Mouse (Mus musculus): Measurements from ENCODE around the gene Palm3. TPM values are rescaled to one million over a fixed set of nuclear protein-coding genes. Genes with fewer than 3 reads are reported as not detected.
"Not testable (repeated sequence)": the region's sequence is repeated elsewhere in the genome, so short reads cannot be mapped to it uniquely, and the experiment has no call there.

Gene Palm3
- polyA plus RNA-seq, 1 experiment: 2.5 TPM

GRCm38 (mm10) chr8:83978200-83978599 lies 43.1 kb upstream of the Palm3 start:
- no peak for TF ChIP-seq CTCF (IDR thresholded peaks at IDR 0.05; ENCODE audit: extremely low read depth, insufficient read depth, low read length)
- TF ChIP-seq POLR2A (IDR thresholded peaks at IDR 0.05; ENCODE audit: extremely low read depth, insufficient read depth, low read length): no peak
- H3K4me3 ChIP-seq (ENCODE audit: insufficient read depth, low read length): no peak overlapping the region
- H3K4me1 ChIP-seq (ENCODE audit: control insufficient read depth, insufficient read depth, low read length): peaks cover 9% of the 10 kb centered on the region
- H3K27ac ChIP-seq (ENCODE audit: insufficient read depth, low read length): no peak overlapping the region

GRCm38 (mm10) chr8:83980250-83980649 lies 41.0 kb upstream of the Palm3 start:
- peaks cover 9% of the 10 kb centered on the region for H3K4me1 ChIP-seq (ENCODE audit: control insufficient read depth, insufficient read depth, low read length)
- no peak overlapping the region for H3K27ac ChIP-seq (ENCODE audit: insufficient read depth, low read length)
- no peak for TF ChIP-seq CTCF (IDR thresholded peaks at IDR 0.05; ENCODE audit: extremely low read depth, insufficient read depth, low read length)
- no peak overlapping the region for H3K4me3 ChIP-seq (ENCODE audit: insufficient read depth, low read length)

- Histone ChIP-seq H3K27ac (ENCODE audit: insufficient read depth, low read length) (no peak overlapping the region), H3K4me3 (ENCODE audit: insufficient read depth, low read length) (no peak overlapping the region), H3K4me1 (ENCODE audit: control insufficient read depth, insufficient read depth, low read length) (peaks cover 9% of the 10 kb centered on the region)
- TF ChIP-seq POLR2A (IDR thresholded peaks at IDR 0.05; ENCODE audit: extremely low read depth, insufficient read depth, low read length): no peak
- no peak for TF ChIP-seq CTCF (IDR thresholded peaks at IDR 0.05; ENCODE audit: extremely low read depth, insufficient read depth, low read length)
Observed at GRCm38 (mm10) chr8:83980845-83981244, 40.4 kb upstream of the Palm3 start.

- Histone ChIP-seq H3K27ac (ENCODE audit: insufficient read depth, low read length) (no peak overlapping the region), H3K4me3 (ENCODE audit: insufficient read depth, low read length) (no peak overlapping the region), H3K4me1 (ENCODE audit: control insufficient read depth, insufficient read depth, low read length) (peaks cover 9% of the 10 kb centered on the region)
- TF ChIP-seq CTCF (IDR thresholded peaks at IDR 0.05; ENCODE audit: extremely low read depth, insufficient read depth, low read length) (no peak), POLR2A (IDR thresholded peaks at IDR 0.05; ENCODE audit: extremely low read depth, insufficient read depth, low read length) (no peak)
Observed at GRCm38 (mm10) chr8:83981533-83981932, 39.7 kb upstream of the Palm3 start.

- Histone ChIP-seq H3K4me3 (ENCODE audit: insufficient read depth, low read length) (no peak overlapping the region), H3K27ac (ENCODE audit: insufficient read depth, low read length) (no peak overlapping the region), H3K4me1 (ENCODE audit: control insufficient read depth, insufficient read depth, low read length) (peaks cover 8% of the 10 kb centered on the region)
- TF ChIP-seq CTCF (IDR thresholded peaks at IDR 0.05; ENCODE audit: extremely low read depth, insufficient read depth, low read length): no peak
- no peak for TF ChIP-seq POLR2A (IDR thresholded peaks at IDR 0.05; ENCODE audit: extremely low read depth, insufficient read depth, low read length)
Observed at GRCm38 (mm10) chr8:83982449-83982848, 38.8 kb upstream of the Palm3 start.

GRCm38 (mm10) chr8:83983222-83983621 lies 38.0 kb upstream of the Palm3 start:
- H3K27ac ChIP-seq (ENCODE audit: insufficient read depth, low read length); H3K4me3 ChIP-seq (ENCODE audit: insufficient read depth, low read length); H3K4me1 ChIP-seq (ENCODE audit: control insufficient read depth, insufficient read depth, low read length): not testable (repeated sequence)

GRCm38 (mm10) chr8:83989243-83989642 lies 32.0 kb upstream of the Palm3 start:
- Histone ChIP-seq H3K4me1 (ENCODE audit: control insufficient read depth, insufficient read depth, low read length) (no peaks in the 10 kb centered on the region), H3K4me3 (ENCODE audit: insufficient read depth, low read length) (no peak overlapping the region), H3K27ac (ENCODE audit: insufficient read depth, low read length) (no peak overlapping the region)
- TF ChIP-seq POLR2A (IDR thresholded peaks at IDR 0.05; ENCODE audit: extremely low read depth, insufficient read depth, low read length) (no peak), CTCF (IDR thresholded peaks at IDR 0.05; ENCODE audit: extremely low read depth, insufficient read depth, low read length) (no peak)

- Histone ChIP-seq H3K27ac (ENCODE audit: insufficient read depth, low read length) (no peak overlapping the region), H3K4me1 (ENCODE audit: control insufficient read depth, insufficient read depth, low read length) (no peaks in the 10 kb centered on the region)
- no peak for TF ChIP-seq CTCF (IDR thresholded peaks at IDR 0.05; ENCODE audit: extremely low read depth, insufficient read depth, low read length)
- TF ChIP-seq POLR2A (IDR thresholded peaks at IDR 0.05; ENCODE audit: extremely low read depth, insufficient read depth, low read length): no peak
Observed at GRCm38 (mm10) chr8:83990170-83990569, 31.1 kb upstream of the Palm3 start.

GRCm38 (mm10) chr8:83992488-83992887 lies 28.8 kb upstream of the Palm3 start:
- H3K27ac ChIP-seq (ENCODE audit: insufficient read depth, low read length): no peak overlapping the region
- H3K4me3 ChIP-seq (ENCODE audit: insufficient read depth, low read length): no peak overlapping the region
- no peaks in the 10 kb centered on the region for H3K4me1 ChIP-seq (ENCODE audit: control insufficient read depth, insufficient read depth, low read length)
- TF ChIP-seq CTCF (IDR thresholded peaks at IDR 0.05; ENCODE audit: extremely low read depth, insufficient read depth, low read length) (no peak), POLR2A (IDR thresholded peaks at IDR 0.05; ENCODE audit: extremely low read depth, insufficient read depth, low read length) (no peak)

More at GRCm38 (mm10) chr8:83990170-83990569, 31.1 kb upstream of the Palm3 start:
- no peak overlapping the region for H3K4me3 ChIP-seq (ENCODE audit: insufficient read depth, low read length)

- no peak overlapping the region for H3K4me3 ChIP-seq (ENCODE audit: insufficient read depth, low read length)
- TF ChIP-seq CTCF (IDR thresholded peaks at IDR 0.05; ENCODE audit: extremely low read depth, insufficient read depth, low read length): no peak
- TF ChIP-seq POLR2A (IDR thresholded peaks at IDR 0.05; ENCODE audit: extremely low read depth, insufficient read depth, low read length): no peak
- no peaks in the 10 kb centered on the region for H3K4me1 ChIP-seq (ENCODE audit: control insufficient read depth, insufficient read depth, low read length)
- no peak overlapping the region for H3K27ac ChIP-seq (ENCODE audit: insufficient read depth, low read length)
Observed at GRCm38 (mm10) chr8:83994030-83994429, 27.2 kb upstream of the Palm3 start.

- H3K27ac ChIP-seq (ENCODE audit: insufficient read depth, low read length): no peak overlapping the region
- no peaks in the 10 kb centered on the region for H3K4me1 ChIP-seq (ENCODE audit: control insufficient read depth, insufficient read depth, low read length)
- TF ChIP-seq CTCF (IDR thresholded peaks at IDR 0.05; ENCODE audit: extremely low read depth, insufficient read depth, low read length): no peak
- TF ChIP-seq POLR2A (IDR thresholded peaks at IDR 0.05; ENCODE audit: extremely low read depth, insufficient read depth, low read length): no peak
- H3K4me3 ChIP-seq (ENCODE audit: insufficient read depth, low read length): no peak overlapping the region
Observed at GRCm38 (mm10) chr8:83995973-83996372, 25.3 kb upstream of the Palm3 start.

Measured in cortical plate, adult 2 months (tissue).